Mouse (Mus musculus) left cerebral cortex, postnatal 25 days (tissue): Measurements from ENCODE around the gene D430042O09Rik. TPM values are rescaled to one million over a fixed set of nuclear protein-coding genes. Genes with fewer than 3 reads are reported as not detected.

Source experiments
- DNase-seq, 2 experiments: peaks; one replicate each; pipeline ENCODE4 v3.0.0; 2022; ENCODE audit warnings: low spot score in 2 of 2, mixed read lengths in 1 of 2
- intact Hi-C: fragments of 180-260 bp; cut with DNase I; formaldehyde crosslinking; loops from one replicate; pipeline ENCODE4 v1.15.1; 2025
- total RNA-seq, 2 experiments: library from RNA; stranded (reverse); gene quantifications; 2 replicates each; pipeline ENCODE4 v1.2.3; 2021

The D430042O09Rik gene
- total RNA-seq, 2 experiments from 2014 or later, result 21.8 to 31.6 TPM

- intact Hi-C loops, result no loop called here
These were observed 26.1 kb downstream of the D430042O09Rik start for GRCm38 (mm10) chr7:125733791-125734190.

GRCm38 (mm10) chr7:125736366-125737015, 28.8 kb downstream of the D430042O09Rik start:
- intact Hi-C loops, result no loop called here
- no peak for DNase-seq

More at GRCm38 (mm10) chr7:125733791-125734190, 26.1 kb downstream of the D430042O09Rik start:
- no peak for DNase-seq

GRCm38 (mm10) chr7:125740521-125740920, 32.8 kb downstream of the D430042O09Rik start:
- no peak for DNase-seq
- intact Hi-C loops, result no loop called here

- intact Hi-C loops, result no loop called here
- DNase-seq, result no peak
These were observed 33.6 kb downstream of the D430042O09Rik start for GRCm38 (mm10) chr7:125741271-125741703.

GRCm38 (mm10) chr7:125744774-125745173, 37.1 kb downstream of the D430042O09Rik start:
- intact Hi-C loops, result loop anchor here (5.0 kb wide), 1 partner anchor 338 kb away; the partner anchor contains the start of gene Gsg1l
- DNase-seq, result no peak

- DNase-seq, result no peak
- intact Hi-C loops, result loop anchor here (5.0 kb wide), 1 partner anchor 336 kb away; the partner anchor contains the start of gene Gsg1l
These were observed 39.1 kb downstream of the D430042O09Rik start for GRCm38 (mm10) chr7:125746621-125747315.

- intact Hi-C loops, result loop anchor here (5.0 kb wide), 1 partner anchor 335 kb away; the partner anchor contains the start of gene Gsg1l
- DNase-seq, result no peak
These were observed 39.6 kb downstream of the D430042O09Rik start for GRCm38 (mm10) chr7:125747316-125747690.

- DNase-seq, result peak in 1 of 2 experiments; percentile 19
- intact Hi-C loops, result loop anchor here (5.0 kb wide), 1 partner anchor 334 kb away; the partner anchor contains the start of gene Gsg1l
These were observed 40.5 kb downstream of the D430042O09Rik start for GRCm38 (mm10) chr7:125748186-125748585.

GRCm38 (mm10) chr7:125752699-125753325, 45.1 kb downstream of the D430042O09Rik start:
- no peak for DNase-seq
- intact Hi-C loops, result no loop called here

- intact Hi-C loops, result no loop called here
- DNase-seq, result no peak
These were observed 45.6 kb downstream of the D430042O09Rik start for GRCm38 (mm10) chr7:125753326-125753715.

GRCm38 (mm10) chr7:125756806-125757205, 49.1 kb downstream of the D430042O09Rik start:
- intact Hi-C loops, result no loop called here
- DNase-seq, result no peak

GRCm38 (mm10) chr7:125757896-125758623, 50.4 kb downstream of the D430042O09Rik start:
- intact Hi-C loops, result no loop called here
- no peak for DNase-seq

GRCm38 (mm10) chr7:125762289-125762688, 54.6 kb downstream of the D430042O09Rik start:
- DNase-seq, result no peak
- intact Hi-C loops, result no loop called here

- intact Hi-C loops, result no loop called here
- peak in 1 of 2 experiments; percentile 22 for DNase-seq
These were observed 55.5 kb downstream of the D430042O09Rik start for GRCm38 (mm10) chr7:125762883-125763830.

GRCm38 (mm10) chr7:125764373-125764772, 56.7 kb downstream of the D430042O09Rik start:
- intact Hi-C loops, result no loop called here
- DNase-seq, result no peak

- intact Hi-C loops, result loop anchor here (1.0 to 2.0 kb wide), 5 partner anchors 80 to 469 kb away; no protein-coding TSS in a partner anchor
These were observed 59.5 kb downstream of the D430042O09Rik start for GRCm38 (mm10) chr7:125766976-125767831.

GRCm38 (mm10) chr7:125772961-125773571, 65.4 kb downstream of the D430042O09Rik start:
- intact Hi-C loops, result loop anchor here (1.0 kb wide), 1 partner anchor 115 kb away; no protein-coding TSS in a partner anchor
- peak; percentile 37 to 79 for DNase-seq

More at GRCm38 (mm10) chr7:125766976-125767831, 59.5 kb downstream of the D430042O09Rik start:
- DNase-seq, result peak; percentile 76 to 90
